Mouse (Mus musculus): Measurements from ENCODE around the gene BC029722.

- TF ChIP-seq CTCF (IDR thresholded peaks at IDR 0.05; ENCODE audit: borderline replicate concordance, control insufficient read depth, extremely low read depth, insufficient read depth, low read length, poor library complexity) (no peak), POLR2A (IDR thresholded peaks at IDR 0.05; ENCODE audit: control insufficient read depth, extremely low read depth, insufficient read depth, low read length, poor library complexity) (no peak)
Measured at GRCm38 (mm10) chr2:155837961-155838360, 18.7 kb upstream of the BC029722 start.

All from thymus, adult 2 months (tissue).